Comparison of ENCODE assay signal across 8 mouse cellular contexts in the genomic region with DNA sequence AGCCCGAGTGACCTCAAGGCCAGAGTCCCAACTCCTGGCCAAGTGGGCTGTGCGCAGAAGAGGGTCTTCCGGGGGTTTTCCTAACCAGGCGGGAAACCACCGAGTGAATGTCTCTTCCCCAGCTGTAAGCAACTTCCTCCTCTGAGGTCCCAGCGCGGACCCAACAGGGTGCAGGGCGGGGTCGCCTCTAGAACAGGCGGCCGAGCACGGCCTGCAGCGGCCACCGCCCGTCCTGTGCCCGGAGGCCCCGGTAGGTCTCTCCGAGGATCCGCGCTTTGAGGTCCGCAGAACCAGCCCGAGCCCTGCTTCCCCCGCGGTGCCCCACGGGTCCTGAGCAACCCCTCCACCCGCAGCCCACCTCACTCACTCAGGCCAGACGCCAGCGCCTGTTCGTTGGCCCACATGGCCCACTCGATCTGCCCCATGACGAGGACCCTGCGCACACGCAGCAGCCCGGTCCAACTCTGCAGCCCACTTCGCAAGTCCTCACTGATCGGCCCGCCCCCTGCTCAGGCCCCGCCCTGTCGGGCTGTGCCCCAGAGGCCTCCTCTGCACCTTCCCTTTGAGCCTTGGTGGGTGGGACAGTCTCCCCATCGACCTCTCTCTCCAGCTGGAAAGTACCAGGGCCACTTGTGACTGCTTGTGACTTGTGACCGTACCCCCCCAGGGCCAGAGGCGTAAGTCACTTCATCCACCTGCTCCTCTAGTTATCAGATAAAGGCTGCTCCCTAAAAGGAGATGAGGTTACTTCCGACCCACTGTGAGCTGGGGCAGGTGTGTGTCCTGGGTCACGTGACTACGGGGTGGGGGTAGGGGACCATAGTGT. TPM values are rescaled to one million over a fixed set of nuclear protein-coding genes. Genes with fewer than 3 reads are reported as not detected.
DNase-seq lines count a peak whose midpoint lies in the region; ATAC-seq and TF ChIP-seq lines count a peak whose summit lies in the region.

A gene (minus strand): TSS at position 488 of the 826 bp plus-strand sequence.

- H3K4me2 ChIP-seq in hindbrain, embryonic 15.5 days = peak within 1 kb of the TSS; percentile 58

- H3K27ac ChIP-seq in bone marrow macrophage, adult 2 months (ENCODE audit: insufficient read depth, low read depth, low read length) = peak within 1 kb of the TSS; percentile 97
- peak within 1 kb of the TSS; percentile 85 for H3K27ac ChIP-seq in gastrocnemius, adult 2 months
- 0 out of 2 replicates have a peak within 1 kb of the TSS, but pooled peaks have one; percentile 36 for H3K27ac ChIP-seq in hindbrain, embryonic 15.5 days (replicated peaks)
- peak within 1 kb of the TSS; percentile 53 for H3K27ac ChIP-seq in liver, adult 2 months (replicated peaks; ENCODE audit: insufficient read depth, low read depth, low read length)
- peak within 1 kb of the TSS; percentile 3; the same call in 1 of the 2 replicates for H3K27ac ChIP-seq in testis, adult 2 months (ENCODE audit: control insufficient read depth, insufficient read depth, low read depth, low read length)

- H3K9ac ChIP-seq in hindbrain, embryonic 15.5 days = peak within 1 kb of the TSS; percentile 32; the same call in 1 of the 2 replicates
- H3K9ac ChIP-seq in liver, adult 2 months (ENCODE audit: low read depth, low read length) = peak within 1 kb of the TSS; percentile 86

- peak; percentile 86 for DNase-seq in G1E (ENCODE audit: low spot score)
- DNase-seq in gastrocnemius, adult 2 months = peak; percentile 83
- DNase-seq in liver, adult 2 months (ENCODE audit: extremely low read depth, low read depth, low spot score) = peak; percentile 21
- DNase-seq in monocyte, adult 2 months (ENCODE audit: low read depth in 1 of 2, low spot score in 2 of 2) = peak; percentile 77 to 86

- WGBS in hindbrain, embryonic 15.5 days = 6% methylated on average over 45 of the region's 45 CpGs
- 25% methylated on average over 44 of the region's 45 CpGs for WGBS in liver, adult 2 months

- H3K27me3 ChIP-seq in G1E (ENCODE audit: insufficient read depth, low read length) = no peaks in the 10 kb centered on the region
- H3K27me3 ChIP-seq in hindbrain, embryonic 15.5 days = 0 out of 2 replicates have a peak, but pooled peaks cover 2% of the 10 kb centered on the region
- H3K27me3 ChIP-seq in liver, adult 2 months (ENCODE audit: control insufficient read depth, insufficient read depth, low read length) = no peaks in the 10 kb centered on the region
- no peaks in the 10 kb centered on the region; the same call in 1 of the 2 replicates for H3K27me3 ChIP-seq in testis, adult 2 months (ENCODE audit: control insufficient read depth, insufficient read depth, low read length)

- peaks cover 3% of the 10 kb centered on the region for H3K9me3 ChIP-seq in G1E (replicated peaks)
- H3K9me3 ChIP-seq in hindbrain, embryonic 15.5 days = no peaks in the 10 kb centered on the region

- TF ChIP-seq POLR2A in bone marrow macrophage, adult 2 months (IDR thresholded peaks at IDR 0.05; ENCODE audit: borderline replicate concordance, low read depth, low read length) = no peak
- TF ChIP-seq POLR2A in liver, adult 2 months (IDR thresholded peaks at IDR 0.05; ENCODE audit: extremely low read depth, insufficient read depth, low read length) = no peak
- peak; percentile 28; the same call in 1 of the 2 replicates for TF ChIP-seq POLR2A in testis, adult 2 months (IDR thresholded peaks at IDR 0.05; ENCODE audit: control insufficient read depth, low read depth, low read length)

- peaks cover 78% of the 10 kb centered on the region for H3K4me1 ChIP-seq in G1E (ENCODE audit: insufficient read depth, low read depth, low read length)
- peaks cover 25% of the 10 kb centered on the region for H3K4me1 ChIP-seq in bone marrow macrophage, adult 2 months (ENCODE audit: control insufficient read depth, insufficient read depth, low read length)
- H3K4me1 ChIP-seq in hindbrain, embryonic 15.5 days (replicated peaks) = peaks cover 13% of the 10 kb centered on the region
- no peaks in the 10 kb centered on the region for H3K4me1 ChIP-seq in liver, adult 2 months (ENCODE audit: control insufficient read depth, insufficient read depth, low read length)
- H3K4me1 ChIP-seq in testis, adult 2 months (ENCODE audit: control insufficient read depth, insufficient read depth, low read length) = peaks cover 22% of the 10 kb centered on the region

- peaks cover 72% of the 10 kb centered on the region for H3K36me3 ChIP-seq in G1E (replicated peaks)
- peaks cover 40% of the 10 kb centered on the region for H3K36me3 ChIP-seq in hindbrain, embryonic 15.5 days
- peaks cover 9% of the 10 kb centered on the region for H3K36me3 ChIP-seq in liver, adult 2 months (ENCODE audit: control insufficient read depth, insufficient read depth, low read length)
- no peaks in the 10 kb centered on the region for H3K36me3 ChIP-seq in testis, adult 2 months (ENCODE audit: control insufficient read depth, insufficient read depth, low read length)

- TF ChIP-seq CTCF in G1E (IDR thresholded peaks at IDR 0.05; ENCODE audit: low read depth, low read length) = no peak
- TF ChIP-seq CTCF in bone marrow macrophage, adult 2 months (IDR thresholded peaks at IDR 0.05; ENCODE audit: low read depth, low read length) = no peak
- no peak for TF ChIP-seq CTCF in gastrocnemius, adult 2 months (IDR thresholded peaks at IDR 0.05)
- no peak for TF ChIP-seq CTCF in liver, adult 2 months (IDR thresholded peaks at IDR 0.05; ENCODE audit: low read depth, low read length)
- no peak for TF ChIP-seq CTCF in testis, adult 2 months (IDR thresholded peaks at IDR 0.05; ENCODE audit: control insufficient read depth, insufficient read depth, insufficient replicate concordance, low read depth, low read length)

- peak within 1 kb of the TSS; percentile 78 for H3K4me3 ChIP-seq in G1E (ENCODE audit: low read depth, low read length)
- peak within 1 kb of the TSS; percentile 89 for H3K4me3 ChIP-seq in bone marrow macrophage, adult 2 months (ENCODE audit: insufficient read depth, low read length)
- peak within 1 kb of the TSS; percentile 85 for H3K4me3 ChIP-seq in gastrocnemius, adult 2 months
- peak within 1 kb of the TSS; percentile 29 for H3K4me3 ChIP-seq in hindbrain, embryonic 15.5 days
- peak within 1 kb of the TSS; percentile 77 for H3K4me3 ChIP-seq in liver, adult 2 months (ENCODE audit: insufficient read depth, low read depth, low read length)
- peak within 1 kb of the TSS; percentile 49 for H3K4me3 ChIP-seq in testis, adult 2 months (ENCODE audit: control insufficient read depth, low read depth, low read length)

- ATAC-seq in G1E (ENCODE audit: extremely low read depth, insufficient number of reproducible peaks, low FRiP score, poor library complexity, severe bottlenecking) = peak; percentile 64
- peak; percentile 76; the same call in 1 of the 2 replicates for ATAC-seq in hindbrain, embryonic 15.5 days (ENCODE audit: low FRiP score, low read depth)
- no peak for ATAC-seq in frontal cortex, adult (ENCODE audit: low TSS enrichment)

- intact Hi-C loops in gastrocnemius, adult 2 months (cut with DNase I) = no loop called here

- no peaks in the 10 kb centered on the region for H3K79me2 ChIP-seq in liver, adult 2 months (ENCODE audit: control insufficient read depth, insufficient read depth, low read length)

RNA-seq across cellular contexts. Expression of the gene that starts here (rescaled TPM):
- total RNA-seq in G1E (2014; fragmentation: Nextera tagmentation) (93.6 and 103 TPM in 2 replicates), G1E (2017) (57.2 and 69.2 TPM in 2 replicates)
- 368 and 426 TPM in 2 replicates for polyA plus RNA-seq in G1E (2012)
- polyA plus RNA-seq in bone marrow macrophage, adult 2 months (2012; ENCODE audit: insufficient read depth, insufficient read length, missing spikeins) = 973 and 1,035 TPM in 2 replicates
- 1 to 10 TPM; 6.7 to 7.7 TPM for total RNA-seq in gastrocnemius, adult 2 months (2021)
- polyA plus RNA-seq in hindbrain, embryonic 15.5 days (2015; fragmentation: Nextera tagmentation; extraction: Ambion mirVana) = 39.1 and 46.0 TPM in 2 replicates
- total RNA-seq in liver, adult 2 months (2014; rRNA removed) = 13.9 and 23.4 TPM in 2 replicates
- 24.4 and 34.2 TPM in 2 replicates for polyA plus RNA-seq in liver, adult 2 months (2012; rRNA removed)
- polyA plus RNA-seq in testis, adult 2 months (2012; rRNA removed) = 8.0 and 11.0 TPM in 2 replicates

Comparison
In these comparisons a context has a peak if more than half of its experiments do, and no peak if none do; other contexts are left out.
1. DNase-seq: peak in every context shown above with its lines; median percentile 86 in G1E; 83 in gastrocnemius, adult 2 months; 82 in monocyte, adult 2 months; 21 in liver, adult 2 months.
2. H3K4me3 ChIP-seq: peak in every context shown above with its lines; median percentile 89 in bone marrow macrophage, adult 2 months; 85 in gastrocnemius, adult 2 months; 78 in G1E; 77 in liver, adult 2 months; 49 in testis, adult 2 months; 29 in hindbrain, embryonic 15.5 days.
3. H3K27ac ChIP-seq: peak in every context shown above with its lines; median percentile 97 in bone marrow macrophage, adult 2 months; 85 in gastrocnemius, adult 2 months; 53 in liver, adult 2 months; 36 in hindbrain, embryonic 15.5 days; 3 in testis, adult 2 months.